ENCODE assay signal across 1 mouse cellular context in genomic region chr2:164358373-164358772, GRCm38 (mm10).
TF ChIP-seq lines count a peak whose summit lies in the region.

No protein-coding gene starts in this region.

TF ChIP-seq in CH12.LX, 34 proteins besides CTCF, POLR2A, EP300 and RAD21:
- TF ChIP-seq UBTF (IDR thresholded peaks at IDR 0.05; ENCODE audit: low read depth, low read length) = no peak
- TF ChIP-seq MAX (IDR thresholded peaks at IDR 0.05; ENCODE audit: low read length) = no peak
- peak; percentile 44 for TF ChIP-seq SMC3 (IDR thresholded peaks at IDR 0.05; ENCODE audit: low read depth, low read length)
